Mouse (Mus musculus): Measurements from ENCODE around the gene Nrp2.

DNA sequence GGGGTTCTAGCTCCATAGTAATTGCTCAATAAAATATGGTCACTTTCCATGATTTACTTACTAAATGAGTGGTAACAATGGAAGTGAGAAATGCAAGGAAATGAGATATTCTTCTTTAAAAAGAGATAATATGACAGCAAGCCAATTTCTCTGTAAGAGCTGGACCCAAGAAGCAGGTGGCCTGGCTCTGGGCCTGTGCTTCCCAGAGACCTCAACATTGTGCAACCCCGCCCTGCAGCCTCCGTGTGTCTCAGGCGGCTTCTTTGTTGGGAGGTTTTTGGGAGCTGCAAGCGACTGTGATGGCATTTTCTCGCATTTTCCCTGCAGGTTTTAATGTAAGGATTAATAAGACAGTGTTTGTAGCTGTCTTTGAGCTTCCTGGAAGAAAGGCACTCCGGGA is 29.0 kb downstream of the Nrp2 start:
- TF ChIP-seq CTCF (IDR thresholded peaks at IDR 0.05; ENCODE audit: low read depth, low read length) (no peak), POLR2A (IDR thresholded peaks at IDR 0.05; ENCODE audit: borderline replicate concordance, low read depth, low read length) (no peak)

Data from bone marrow macrophage, adult 2 months (primary cell).